Mouse (Mus musculus): ENCODE measurements around the gene Snph. TPM values are rescaled to one million over a fixed set of nuclear protein-coding genes. Genes with fewer than 3 reads are reported as not detected.

Snph gene
- polyA plus RNA-seq (2011; ENCODE audit: insufficient read depth, insufficient read length, low read depth, missing spikeins) = 0.88 and 1.5 TPM in 2 replicates

GRCm38 (mm10) chr2:151632159-151632814 lies at the start of gene Snph:
Snph (minus strand) TSS chr2:151632593.
- TF ChIP-seq POLR2A (IDR thresholded peaks at IDR 0.05; ENCODE audit: insufficient read depth, low read length) (no peak), EP300 (IDR thresholded peaks at IDR 0.05; ENCODE audit: insufficient read depth, low read depth, low read length) (no peak), CTCF (IDR thresholded peaks at IDR 0.05; ENCODE audit: low read depth, low read length) (no peak)
- Histone ChIP-seq H3K27ac (ENCODE audit: insufficient read depth, low read length) (no peak within 1 kb of the TSS), H3K9me3 (replicated peaks; ENCODE audit: control insufficient read depth, insufficient read depth, low read length, poor library complexity, severe bottlenecking) (no peaks in the 10 kb centered on the region), H3K27me3 (ENCODE audit: control insufficient read depth, insufficient read depth, low read length, poor library complexity, severe bottlenecking) (peaks cover 6% of the 10 kb centered on the region), H3K4me1 (ENCODE audit: control insufficient read depth, insufficient read depth, low read length) (no peaks in the 10 kb centered on the region), H3K9ac (ENCODE audit: low read depth, poor library complexity, severe bottlenecking) (peak within 1 kb of the TSS; percentile 41; the same call in 1 of the 2 replicates), H3K4me3 (ENCODE audit: low read depth, low read length) (peak within 1 kb of the TSS; percentile 63), H3K36me3 (ENCODE audit: control insufficient read depth, insufficient read depth, low read length, poor library complexity, severe bottlenecking) (no peaks in the 10 kb centered on the region)

GRCm38 (mm10) chr2:151676234-151676633 lies 43.8 kb upstream of the Snph start:
- no peak overlapping the region for H3K4me3 ChIP-seq (ENCODE audit: low read depth, low read length)
- no peaks in the 10 kb centered on the region for H3K4me1 ChIP-seq (ENCODE audit: control insufficient read depth, insufficient read depth, low read length)
- no peak overlapping the region for H3K27ac ChIP-seq (ENCODE audit: insufficient read depth, low read length)
- H3K9me3 ChIP-seq (replicated peaks; ENCODE audit: control insufficient read depth, insufficient read depth, low read length, poor library complexity, severe bottlenecking) = no peaks in the 10 kb centered on the region
- no peak overlapping the region for H3K9ac ChIP-seq (ENCODE audit: low read depth, poor library complexity, severe bottlenecking)
- TF ChIP-seq EP300 (IDR thresholded peaks at IDR 0.05; ENCODE audit: insufficient read depth, low read depth, low read length) (no peak), POLR2A (IDR thresholded peaks at IDR 0.05; ENCODE audit: insufficient read depth, low read length) (no peak), CTCF (IDR thresholded peaks at IDR 0.05; ENCODE audit: low read depth, low read length) (no peak)
- H3K36me3 ChIP-seq (ENCODE audit: control insufficient read depth, insufficient read depth, low read length, poor library complexity, severe bottlenecking) = no peaks in the 10 kb centered on the region
- 0 out of 2 replicates have a peak, but pooled peaks cover 1% of the 10 kb centered on the region for H3K27me3 ChIP-seq (ENCODE audit: control insufficient read depth, insufficient read depth, low read length, poor library complexity, severe bottlenecking)

GRCm38 (mm10) chr2:151670968-151671329 lies 38.6 kb upstream of the Snph start:
- Histone ChIP-seq H3K36me3 (ENCODE audit: control insufficient read depth, insufficient read depth, low read length, poor library complexity, severe bottlenecking) (no peaks in the 10 kb centered on the region), H3K4me1 (ENCODE audit: control insufficient read depth, insufficient read depth, low read length) (no peaks in the 10 kb centered on the region), H3K27ac (ENCODE audit: insufficient read depth, low read length) (no peak overlapping the region), H3K9me3 (replicated peaks; ENCODE audit: control insufficient read depth, insufficient read depth, low read length, poor library complexity, severe bottlenecking) (no peaks in the 10 kb centered on the region), H3K27me3 (ENCODE audit: control insufficient read depth, insufficient read depth, low read length, poor library complexity, severe bottlenecking) (0 out of 2 replicates have a peak, but pooled peaks cover 1% of the 10 kb centered on the region), H3K9ac (ENCODE audit: low read depth, poor library complexity, severe bottlenecking) (no peak overlapping the region), H3K4me3 (ENCODE audit: low read depth, low read length) (no peak overlapping the region)
- TF ChIP-seq CTCF (IDR thresholded peaks at IDR 0.05; ENCODE audit: low read depth, low read length) (no peak), EP300 (IDR thresholded peaks at IDR 0.05; ENCODE audit: insufficient read depth, low read depth, low read length) (no peak), POLR2A (IDR thresholded peaks at IDR 0.05; ENCODE audit: insufficient read depth, low read length) (no peak)

GRCm38 (mm10) chr2:151670026-151670967 lies 37.9 kb upstream of the Snph start:
- 0 out of 2 replicates have a peak, but pooled peaks cover 1% of the 10 kb centered on the region for H3K27me3 ChIP-seq (ENCODE audit: control insufficient read depth, insufficient read depth, low read length, poor library complexity, severe bottlenecking)
- TF ChIP-seq POLR2A (IDR thresholded peaks at IDR 0.05; ENCODE audit: insufficient read depth, low read length) = no peak
- TF ChIP-seq EP300 (IDR thresholded peaks at IDR 0.05; ENCODE audit: insufficient read depth, low read depth, low read length) = no peak
- no peak for TF ChIP-seq CTCF (IDR thresholded peaks at IDR 0.05; ENCODE audit: low read depth, low read length)
- H3K36me3 ChIP-seq (ENCODE audit: control insufficient read depth, insufficient read depth, low read length, poor library complexity, severe bottlenecking) = no peaks in the 10 kb centered on the region
- no peak overlapping the region for H3K27ac ChIP-seq (ENCODE audit: insufficient read depth, low read length)
- peak overlapping the region; percentile 11; the same call in 1 of the 2 replicates for H3K4me3 ChIP-seq (ENCODE audit: low read depth, low read length)
- no peak overlapping the region for H3K9ac ChIP-seq (ENCODE audit: low read depth, poor library complexity, severe bottlenecking)
- no peaks in the 10 kb centered on the region for H3K4me1 ChIP-seq (ENCODE audit: control insufficient read depth, insufficient read depth, low read length)
- no peaks in the 10 kb centered on the region for H3K9me3 ChIP-seq (replicated peaks; ENCODE audit: control insufficient read depth, insufficient read depth, low read length, poor library complexity, severe bottlenecking)

DNA sequence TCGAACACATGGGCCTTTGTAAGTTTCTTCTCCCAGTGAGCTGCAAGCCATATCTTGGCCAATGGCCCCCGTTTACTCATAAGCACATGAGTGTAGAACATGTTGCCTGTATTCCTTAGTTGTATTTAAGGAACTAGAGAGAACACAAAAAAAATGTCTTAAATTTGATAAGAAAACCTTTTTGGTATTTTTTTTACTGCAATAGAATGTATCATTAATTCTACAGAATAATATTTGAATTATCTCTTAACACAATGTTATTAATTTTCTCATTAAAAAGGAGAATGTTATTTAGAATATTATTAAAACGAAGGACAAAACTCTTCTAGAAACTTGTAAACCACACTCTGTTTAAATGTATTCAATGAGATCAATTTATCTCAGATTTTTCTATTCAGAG lies 36.0 kb upstream of the Snph start, which contains the start of gene Rad21l:
Gene Rad21l, minus strand, starts transcription at position 101 of the 400 bp plus-strand sequence.
- H3K27ac ChIP-seq (ENCODE audit: insufficient read depth, low read length) = no peak within 1 kb of the TSS
- no peaks in the 10 kb centered on the region for H3K4me1 ChIP-seq (ENCODE audit: control insufficient read depth, insufficient read depth, low read length)
- H3K27me3 ChIP-seq (ENCODE audit: control insufficient read depth, insufficient read depth, low read length, poor library complexity, severe bottlenecking) = 0 out of 2 replicates have a peak, but pooled peaks cover 1% of the 10 kb centered on the region
- H3K9me3 ChIP-seq (replicated peaks; ENCODE audit: control insufficient read depth, insufficient read depth, low read length, poor library complexity, severe bottlenecking) = no peaks in the 10 kb centered on the region
- no peaks in the 10 kb centered on the region for H3K36me3 ChIP-seq (ENCODE audit: control insufficient read depth, insufficient read depth, low read length, poor library complexity, severe bottlenecking)
- no peak for TF ChIP-seq CTCF (IDR thresholded peaks at IDR 0.05; ENCODE audit: low read depth, low read length)
- no peak for TF ChIP-seq EP300 (IDR thresholded peaks at IDR 0.05; ENCODE audit: insufficient read depth, low read depth, low read length)
- TF ChIP-seq POLR2A (IDR thresholded peaks at IDR 0.05; ENCODE audit: insufficient read depth, low read length) = no peak
- no peak within 1 kb of the TSS for H3K4me3 ChIP-seq (ENCODE audit: low read depth, low read length)
- no peak within 1 kb of the TSS for H3K9ac ChIP-seq (ENCODE audit: low read depth, poor library complexity, severe bottlenecking)
